Mouse (Mus musculus): ENCODE data around the gene Rd3l. TPM values are rescaled to one million over a fixed set of nuclear protein-coding genes. Genes with fewer than 3 reads are reported as not detected.

Gene Rd3l
- total and polyA plus RNA-seq, 2 experiments from 2014 or later = 0.30 to 0.33 TPM

GRCm38 (mm10) chr12:111983165-111983564 lies 2.0 kb upstream of the Rd3l start:
- no peak for ATAC-seq

GRCm38 (mm10) chr12:111981831-111982230 lies 714 bp upstream of the Rd3l start:
- no peak overlapping the region for H3K4me2 ChIP-seq (ENCODE audit: low read depth)
- H3K9ac ChIP-seq = no peak overlapping the region
- ATAC-seq (no peak), DNase-seq (no peak)
- 74% methylated on average over 8 of the region's 8 CpGs for WGBS
- no peak overlapping the region for H3K4me3 ChIP-seq (ENCODE audit: low read depth, low read length)
- no peaks in the 10 kb centered on the region for H3K9me3 ChIP-seq (ENCODE audit: low read length)
- H3K27ac ChIP-seq (ENCODE audit: low read depth, low read length) = no peak overlapping the region
- H3K27me3 ChIP-seq (ENCODE audit: insufficient read depth, low read length) = no peaks in the 10 kb centered on the region
- no peaks in the 10 kb centered on the region for H3K36me3 ChIP-seq (ENCODE audit: insufficient read depth)
- no peak for TF ChIP-seq CTCF (IDR thresholded peaks at IDR 0.05; ENCODE audit: low read depth)
- no peaks in the 10 kb centered on the region for H3K4me1 ChIP-seq (ENCODE audit: insufficient read depth)

More at GRCm38 (mm10) chr12:111983165-111983564, 2.0 kb upstream of the Rd3l start:
- DNase-seq = no peak
- no peak overlapping the region for H3K9ac ChIP-seq
- 67% methylated on average over 2 of the region's 2 CpGs for WGBS
- no peaks in the 10 kb centered on the region for H3K36me3 ChIP-seq (ENCODE audit: insufficient read depth)
- no peaks in the 10 kb centered on the region for H3K4me1 ChIP-seq (ENCODE audit: insufficient read depth)
- TF ChIP-seq CTCF (IDR thresholded peaks at IDR 0.05; ENCODE audit: low read depth) = no peak
- H3K4me3 ChIP-seq (ENCODE audit: low read depth, low read length) = no peak overlapping the region
- no peaks in the 10 kb centered on the region for H3K9me3 ChIP-seq (ENCODE audit: low read length)
- H3K27ac ChIP-seq (ENCODE audit: low read depth, low read length) = no peak overlapping the region
- no peak overlapping the region for H3K4me2 ChIP-seq (ENCODE audit: low read depth)
- H3K27me3 ChIP-seq (ENCODE audit: insufficient read depth, low read length) = no peaks in the 10 kb centered on the region

- TF ChIP-seq CTCF (IDR thresholded peaks at IDR 0.05; ENCODE audit: low read depth) = no peak
- 78% methylated on average over 6 of the region's 6 CpGs for WGBS
Measured at GRCm38 (mm10) chr12:111978274-111978673, 2.8 kb downstream of the Rd3l start.

GRCm38 (mm10) chr12:111977138-111977537 lies 4.0 kb downstream of the Rd3l start:
- ATAC-seq (peak; percentile 73), DNase-seq (peak; percentile 63)
- Histone ChIP-seq H3K4me1 (ENCODE audit: insufficient read depth) (no peaks in the 10 kb centered on the region), H3K9ac (no peak overlapping the region), H3K36me3 (ENCODE audit: insufficient read depth) (no peaks in the 10 kb centered on the region), H3K9me3 (ENCODE audit: low read length) (no peaks in the 10 kb centered on the region), H3K27me3 (ENCODE audit: insufficient read depth, low read length) (no peaks in the 10 kb centered on the region), H3K4me3 (ENCODE audit: low read depth, low read length) (no peak overlapping the region), H3K4me2 (ENCODE audit: low read depth) (no peak overlapping the region), H3K27ac (ENCODE audit: low read depth, low read length) (peak overlapping the region; percentile 54; the same call in 1 of the 2 replicates)
- WGBS = 31% methylated on average over 6 of the region's 6 CpGs
- TF ChIP-seq CTCF (IDR thresholded peaks at IDR 0.05; ENCODE audit: low read depth) = no peak

More at GRCm38 (mm10) chr12:111978274-111978673, 2.8 kb downstream of the Rd3l start:
- DNase-seq (no peak), ATAC-seq (no peak)
- Histone ChIP-seq H3K27ac (ENCODE audit: low read depth, low read length) (no peak overlapping the region), H3K27me3 (ENCODE audit: insufficient read depth, low read length) (no peaks in the 10 kb centered on the region), H3K9ac (no peak overlapping the region), H3K4me3 (ENCODE audit: low read depth, low read length) (no peak overlapping the region), H3K4me1 (ENCODE audit: insufficient read depth) (no peaks in the 10 kb centered on the region), H3K36me3 (ENCODE audit: insufficient read depth) (no peaks in the 10 kb centered on the region), H3K9me3 (ENCODE audit: low read length) (no peaks in the 10 kb centered on the region), H3K4me2 (ENCODE audit: low read depth) (no peak overlapping the region)

- H3K9me3 ChIP-seq (ENCODE audit: low read length) = no peaks in the 10 kb centered on the region
- ATAC-seq (no peak), DNase-seq (no peak)
- no peaks in the 10 kb centered on the region for H3K4me1 ChIP-seq (ENCODE audit: insufficient read depth)
- TF ChIP-seq CTCF (IDR thresholded peaks at IDR 0.05; ENCODE audit: low read depth) = no peak
- no peaks in the 10 kb centered on the region for H3K27me3 ChIP-seq (ENCODE audit: insufficient read depth, low read length)
- H3K36me3 ChIP-seq (ENCODE audit: insufficient read depth) = no peaks in the 10 kb centered on the region
- 90% methylated on average over 6 of the region's 6 CpGs for WGBS
- H3K27ac ChIP-seq (ENCODE audit: low read depth, low read length) = no peak overlapping the region
- H3K4me2 ChIP-seq (ENCODE audit: low read depth) = no peak overlapping the region
- no peak overlapping the region for H3K4me3 ChIP-seq (ENCODE audit: low read depth, low read length)
- H3K9ac ChIP-seq = no peak overlapping the region
Measured at GRCm38 (mm10) chr12:111974578-111974977, 6.5 kb downstream of the Rd3l start.

- Histone ChIP-seq H3K4me1 (ENCODE audit: insufficient read depth) (no peaks in the 10 kb centered on the region), H3K27ac (ENCODE audit: low read depth, low read length) (no peak overlapping the region), H3K9ac (no peak overlapping the region), H3K36me3 (ENCODE audit: insufficient read depth) (no peaks in the 10 kb centered on the region), H3K9me3 (ENCODE audit: low read length) (no peaks in the 10 kb centered on the region), H3K4me3 (ENCODE audit: low read depth, low read length) (no peak overlapping the region), H3K27me3 (ENCODE audit: insufficient read depth, low read length) (no peaks in the 10 kb centered on the region), H3K4me2 (ENCODE audit: low read depth) (no peak overlapping the region)
- no peak for TF ChIP-seq CTCF (IDR thresholded peaks at IDR 0.05; ENCODE audit: low read depth)
- no peak for DNase-seq
- 88% methylated on average over 10 of the region's 10 CpGs for WGBS
- ATAC-seq = no peak
Measured at GRCm38 (mm10) chr12:111972504-111972903, 8.6 kb downstream of the Rd3l start.

GRCm38 (mm10) chr12:111971231-111971686 lies 9.9 kb downstream of the Rd3l start, which contains the start of gene Tdrd9:
Tdrd9 (plus strand) TSS chr12:111971559.
- H3K4me3 ChIP-seq (ENCODE audit: low read depth, low read length) = no peak within 1 kb of the TSS
- no peaks in the 10 kb centered on the region for H3K9me3 ChIP-seq (ENCODE audit: low read length)
- H3K27ac ChIP-seq (ENCODE audit: low read depth, low read length) = no peak within 1 kb of the TSS
- DNase-seq (no peak), ATAC-seq (no peak)
- no peak for TF ChIP-seq CTCF (IDR thresholded peaks at IDR 0.05; ENCODE audit: low read depth)
- H3K4me2 ChIP-seq (ENCODE audit: low read depth) = no peak within 1 kb of the TSS
- WGBS = 89% methylated on average over 18 of the region's 18 CpGs
- no peaks in the 10 kb centered on the region for H3K27me3 ChIP-seq (ENCODE audit: insufficient read depth, low read length)
- H3K4me1 ChIP-seq (ENCODE audit: insufficient read depth) = no peaks in the 10 kb centered on the region
- H3K36me3 ChIP-seq (ENCODE audit: insufficient read depth) = no peaks in the 10 kb centered on the region
- H3K9ac ChIP-seq = no peak within 1 kb of the TSS
